Mouse (Mus musculus) cerebellum, adult 11-12 months (tissue): ENCODE data around the gene Rab37.

Experiments
- DNase-seq: peaks from one replicate; pipeline ENCODE4 v3.0.0; 2022

Gene Rab37

GRCm38 (mm10) chr11:115202756-115203155 is 111.5 kb downstream of the Rab37 start:
- no peak for DNase-seq

- peak; percentile 72 for DNase-seq
These were observed 116.9 kb downstream of the Rab37 start for GRCm38 (mm10) chr11:115208126-115208525.

GRCm38 (mm10) chr11:115208776-115209732 is 117.8 kb downstream of the Rab37 start:
- peak; percentile 79 for DNase-seq

GRCm38 (mm10) chr11:115209958-115210357 is 118.7 kb downstream of the Rab37 start:
- DNase-seq: no peak
